Mouse (Mus musculus): ENCODE data around the gene Tmem135. TPM values are rescaled to one million over a fixed set of nuclear protein-coding genes. Genes with fewer than 3 reads are reported as not detected.

The Tmem135 gene
- polyA plus RNA-seq, 1 experiment from 2014 or later = 15.1 TPM

DNA sequence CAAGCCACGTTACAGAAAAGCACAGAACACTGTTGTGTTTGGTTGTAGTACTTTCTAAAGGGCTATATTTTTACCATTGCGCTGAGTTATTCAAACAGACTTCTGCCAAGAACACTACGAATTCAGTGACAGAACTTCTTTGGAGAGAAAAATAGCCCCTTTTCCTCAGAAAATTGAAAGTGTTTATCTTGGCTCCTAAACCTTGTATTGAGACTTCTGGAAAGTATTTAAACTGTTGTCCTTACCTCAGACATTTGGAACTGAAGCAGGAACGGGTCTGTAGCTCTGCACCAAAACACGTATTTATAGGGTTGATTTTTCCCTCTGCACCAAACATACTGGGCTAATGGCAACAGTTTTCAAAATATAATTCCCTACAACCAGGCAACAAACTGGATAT, 210.6 kb downstream of the Tmem135 start:
- no peaks in the 10 kb centered on the region for H3K4me1 ChIP-seq (ENCODE audit: control insufficient read depth, insufficient read depth, low read length)
- H3K9me3 ChIP-seq (ENCODE audit: control insufficient read depth, low read length) = no peaks in the 10 kb centered on the region
- H3K36me3 ChIP-seq (ENCODE audit: control insufficient read depth, insufficient read depth, low read length) = no peaks in the 10 kb centered on the region
- WGBS = 90% methylated on average over 5 of the region's 5 CpGs
- no peaks in the 10 kb centered on the region for H3K27me3 ChIP-seq (ENCODE audit: control insufficient read depth, insufficient read depth, low read length)
- H3K4me3 ChIP-seq (ENCODE audit: low read depth, low read length) = no peak overlapping the region
- no peak for DNase-seq (ENCODE audit: low spot score, missing footprints)
- no peak overlapping the region for H3K4me2 ChIP-seq
- no peak for ATAC-seq (ENCODE audit: low FRiP score)
- H3K27ac ChIP-seq (ENCODE audit: low read depth, low read length) = no peak overlapping the region
- H3K9ac ChIP-seq (ENCODE audit: low read length) = no peak overlapping the region

DNA sequence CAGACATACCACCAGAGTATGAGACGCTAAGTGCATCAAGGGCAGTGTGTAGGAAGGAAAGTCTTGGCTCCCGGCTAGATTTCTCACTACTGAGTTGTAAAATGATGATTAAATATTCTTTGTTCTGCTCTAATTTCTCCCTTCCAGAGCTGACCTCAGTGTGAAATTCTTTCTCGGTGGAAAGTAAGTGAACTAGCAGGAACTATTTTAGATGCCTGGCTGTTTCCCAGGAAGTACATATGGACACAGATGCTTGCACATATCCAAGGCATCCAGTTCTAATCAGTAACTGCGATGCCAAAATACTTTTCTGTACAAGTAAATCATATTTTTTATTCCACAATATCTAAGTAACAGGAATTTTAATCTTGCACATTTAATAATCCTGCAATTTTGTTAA, 220.1 kb downstream of the Tmem135 start:
- WGBS = 89% methylated on average over 4 of the region's 4 CpGs
- Histone ChIP-seq H3K36me3 (ENCODE audit: control insufficient read depth, insufficient read depth, low read length) (no peaks in the 10 kb centered on the region), H3K9me3 (ENCODE audit: control insufficient read depth, low read length) (no peaks in the 10 kb centered on the region), H3K4me1 (ENCODE audit: control insufficient read depth, insufficient read depth, low read length) (no peaks in the 10 kb centered on the region), H3K27me3 (ENCODE audit: control insufficient read depth, insufficient read depth, low read length) (no peaks in the 10 kb centered on the region), H3K9ac (ENCODE audit: low read length) (no peak overlapping the region), H3K27ac (ENCODE audit: low read depth, low read length) (no peak overlapping the region), H3K4me2 (no peak overlapping the region), H3K4me3 (ENCODE audit: low read depth, low read length) (no peak overlapping the region)
- no peak for ATAC-seq (ENCODE audit: low FRiP score)
- no peak for DNase-seq (ENCODE audit: low spot score, missing footprints)

DNA sequence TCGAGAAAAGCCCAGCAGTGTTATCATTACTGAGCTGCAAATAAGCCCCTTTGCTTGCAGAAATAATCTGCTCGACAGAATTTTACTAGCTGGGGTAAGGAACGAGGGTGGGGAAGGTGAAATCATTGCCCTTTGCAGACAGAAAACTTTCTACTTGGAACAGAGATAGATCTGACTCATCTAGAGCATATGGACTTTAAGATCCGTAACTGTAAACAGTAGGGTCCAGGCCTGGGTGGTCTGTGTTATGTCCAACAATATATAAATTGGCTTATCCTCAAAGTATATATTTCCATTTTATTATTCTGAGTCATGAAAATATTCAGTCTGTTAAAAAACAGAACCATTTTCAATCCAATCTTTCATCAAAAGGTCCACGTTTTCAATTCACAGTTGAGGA, 221.1 kb downstream of the Tmem135 start:
- H3K9ac ChIP-seq (ENCODE audit: low read length) = no peak overlapping the region
- H3K27ac ChIP-seq (ENCODE audit: low read depth, low read length) = no peak overlapping the region
- no peaks in the 10 kb centered on the region for H3K4me1 ChIP-seq (ENCODE audit: control insufficient read depth, insufficient read depth, low read length)
- WGBS = 84% methylated on average over 5 of the region's 5 CpGs
- H3K4me2 ChIP-seq = no peak overlapping the region
- ATAC-seq (ENCODE audit: low FRiP score) = no peak
- no peak for DNase-seq (ENCODE audit: low spot score, missing footprints)
- no peaks in the 10 kb centered on the region for H3K9me3 ChIP-seq (ENCODE audit: control insufficient read depth, low read length)
- no peak overlapping the region for H3K4me3 ChIP-seq (ENCODE audit: low read depth, low read length)
- H3K27me3 ChIP-seq (ENCODE audit: control insufficient read depth, insufficient read depth, low read length) = no peaks in the 10 kb centered on the region
- H3K36me3 ChIP-seq (ENCODE audit: control insufficient read depth, insufficient read depth, low read length) = no peaks in the 10 kb centered on the region

DNA sequence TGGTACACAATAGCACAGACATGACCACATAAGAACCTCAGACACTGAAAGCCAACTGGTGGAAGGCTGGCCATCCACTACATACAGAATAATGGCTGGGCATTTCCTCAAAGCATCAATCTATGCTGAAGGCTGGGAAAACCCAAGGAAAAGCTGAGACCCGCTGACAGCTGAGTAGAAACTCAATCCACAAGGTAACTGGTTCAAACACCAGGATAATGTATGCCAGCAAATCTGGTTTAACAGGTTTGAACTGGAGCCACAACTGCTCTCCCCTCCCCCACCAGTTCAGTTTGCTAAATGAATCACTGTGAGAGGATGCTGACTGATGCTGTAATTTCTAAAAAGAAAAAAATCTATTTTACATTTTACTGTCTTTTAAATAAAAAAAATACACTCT, 222.7 kb downstream of the Tmem135 start:
- no peak for ATAC-seq (ENCODE audit: low FRiP score)
- Histone ChIP-seq H3K27me3 (ENCODE audit: control insufficient read depth, insufficient read depth, low read length) (no peaks in the 10 kb centered on the region), H3K9me3 (ENCODE audit: control insufficient read depth, low read length) (no peaks in the 10 kb centered on the region), H3K27ac (ENCODE audit: low read depth, low read length) (no peak overlapping the region), H3K4me1 (ENCODE audit: control insufficient read depth, insufficient read depth, low read length) (no peaks in the 10 kb centered on the region), H3K4me3 (ENCODE audit: low read depth, low read length) (no peak overlapping the region), H3K9ac (ENCODE audit: low read length) (no peak overlapping the region), H3K36me3 (ENCODE audit: control insufficient read depth, insufficient read depth, low read length) (no peaks in the 10 kb centered on the region), H3K4me2 (no peak overlapping the region)
- DNase-seq (ENCODE audit: low spot score, missing footprints) = no peak
- WGBS = 58% methylated on average over 1 of the region's 1 CpGs

DNA sequence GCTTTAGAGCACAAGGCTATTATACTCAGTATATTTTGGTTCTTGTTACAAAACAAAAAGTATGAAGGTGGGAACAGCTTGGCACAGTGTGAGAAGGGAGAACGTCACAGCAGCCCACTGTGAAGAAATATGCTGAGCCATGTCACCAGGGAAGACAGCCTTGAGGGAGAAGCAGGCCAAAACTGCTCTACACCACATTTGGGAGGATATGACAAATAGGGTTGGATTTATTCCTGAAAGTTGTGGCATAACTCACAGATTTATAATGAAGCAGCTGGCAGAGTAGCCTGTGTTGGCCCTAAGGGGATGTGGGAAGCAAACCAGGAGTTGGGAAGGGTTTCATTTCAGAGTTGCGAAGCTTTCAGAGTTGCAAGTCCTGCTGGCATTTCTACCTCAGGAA, 225.4 kb downstream of the Tmem135 start:
- no peaks in the 10 kb centered on the region for H3K36me3 ChIP-seq (ENCODE audit: control insufficient read depth, insufficient read depth, low read length)
- H3K9me3 ChIP-seq (ENCODE audit: control insufficient read depth, low read length) = no peaks in the 10 kb centered on the region
- 80% methylated on average over 2 of the region's 2 CpGs for WGBS
- H3K4me1 ChIP-seq (ENCODE audit: control insufficient read depth, insufficient read depth, low read length) = no peaks in the 10 kb centered on the region
- no peak overlapping the region for H3K9ac ChIP-seq (ENCODE audit: low read length)
- no peaks in the 10 kb centered on the region for H3K27me3 ChIP-seq (ENCODE audit: control insufficient read depth, insufficient read depth, low read length)
- DNase-seq (ENCODE audit: low spot score, missing footprints) (no peak), ATAC-seq (ENCODE audit: low FRiP score) (no peak)
- H3K27ac ChIP-seq (ENCODE audit: low read depth, low read length) = no peak overlapping the region
- no peak overlapping the region for H3K4me3 ChIP-seq (ENCODE audit: low read depth, low read length)
- no peak overlapping the region for H3K4me2 ChIP-seq

DNA sequence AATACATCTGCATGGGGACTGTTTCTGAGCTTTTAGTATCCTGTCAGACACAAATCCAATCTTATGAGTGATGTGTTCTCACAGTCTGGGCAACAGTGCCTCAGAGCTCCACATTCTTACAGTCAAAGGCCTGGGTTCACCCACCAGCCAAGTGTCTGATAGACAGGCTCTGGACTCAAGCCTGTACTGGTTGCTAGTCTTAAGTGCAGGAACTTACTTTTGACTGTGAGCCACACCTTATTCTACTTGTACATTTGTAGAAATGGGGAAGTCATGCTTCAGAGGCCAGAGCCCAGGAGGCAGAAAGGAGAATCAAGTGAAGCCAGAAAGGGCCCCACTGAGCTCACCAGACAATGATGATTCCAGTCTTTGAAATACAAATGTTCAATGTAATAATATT, 226.1 kb downstream of the Tmem135 start:
- H3K9ac ChIP-seq (ENCODE audit: low read length) = no peak overlapping the region
- no peaks in the 10 kb centered on the region for H3K4me1 ChIP-seq (ENCODE audit: control insufficient read depth, insufficient read depth, low read length)
- no peak overlapping the region for H3K4me2 ChIP-seq
- no peaks in the 10 kb centered on the region for H3K36me3 ChIP-seq (ENCODE audit: control insufficient read depth, insufficient read depth, low read length)
- no peak for ATAC-seq (ENCODE audit: low FRiP score)
- H3K4me3 ChIP-seq (ENCODE audit: low read depth, low read length) = no peak overlapping the region
- DNase-seq (ENCODE audit: low spot score, missing footprints) = no peak
- H3K27ac ChIP-seq (ENCODE audit: low read depth, low read length) = no peak overlapping the region
- H3K27me3 ChIP-seq (ENCODE audit: control insufficient read depth, insufficient read depth, low read length) = no peaks in the 10 kb centered on the region
- H3K9me3 ChIP-seq (ENCODE audit: control insufficient read depth, low read length) = no peaks in the 10 kb centered on the region

DNA sequence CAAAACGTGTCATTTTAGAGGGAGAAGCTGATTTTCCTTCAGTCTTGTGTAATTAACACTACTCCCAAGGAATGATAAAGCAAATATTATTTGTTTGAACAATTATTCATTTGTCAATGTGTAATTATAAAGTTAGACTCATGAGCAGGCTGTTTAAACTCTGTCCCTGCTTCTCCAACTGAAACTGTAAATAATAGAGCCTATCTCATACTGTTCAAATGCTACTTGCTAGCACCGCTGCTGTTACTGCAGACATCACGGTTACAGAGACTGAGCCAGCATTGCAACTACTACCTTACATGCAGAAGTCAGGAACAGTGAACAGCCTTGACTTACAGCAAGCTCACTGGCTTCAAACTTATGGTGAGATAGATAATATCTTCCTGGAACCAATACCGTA, 229.6 kb downstream of the Tmem135 start:
- no peak for ATAC-seq (ENCODE audit: low FRiP score)
- Histone ChIP-seq H3K4me1 (ENCODE audit: control insufficient read depth, insufficient read depth, low read length) (no peaks in the 10 kb centered on the region), H3K9me3 (ENCODE audit: control insufficient read depth, low read length) (no peaks in the 10 kb centered on the region), H3K4me3 (ENCODE audit: low read depth, low read length) (no peak overlapping the region), H3K36me3 (ENCODE audit: control insufficient read depth, insufficient read depth, low read length) (no peaks in the 10 kb centered on the region), H3K27ac (ENCODE audit: low read depth, low read length) (no peak overlapping the region), H3K9ac (ENCODE audit: low read length) (no peak overlapping the region), H3K27me3 (ENCODE audit: control insufficient read depth, insufficient read depth, low read length) (no peaks in the 10 kb centered on the region), H3K4me2 (no peak overlapping the region)
- DNase-seq (ENCODE audit: low spot score, missing footprints) = no peak
- WGBS = 92% methylated on average over 4 of the region's 4 CpGs

DNA sequence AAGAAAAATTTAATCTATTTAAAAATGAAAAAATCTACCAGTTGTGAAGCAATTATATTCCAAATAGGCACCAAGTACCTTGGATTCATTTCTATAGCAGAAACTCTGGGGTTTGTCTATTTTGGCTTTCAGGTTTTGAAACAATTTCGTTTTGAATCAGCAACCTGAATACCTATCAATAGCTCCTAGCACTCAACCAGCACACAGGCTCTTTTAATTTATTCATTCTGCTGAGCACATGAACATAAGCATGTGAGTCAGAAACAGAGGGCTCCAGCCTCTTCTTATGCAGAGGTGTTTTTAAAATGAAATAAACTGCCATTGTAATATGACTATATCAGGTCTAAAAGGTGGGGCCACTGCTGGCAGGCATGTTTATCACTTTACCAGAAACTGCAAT, 231.0 kb downstream of the Tmem135 start:
- no peak overlapping the region for H3K27ac ChIP-seq (ENCODE audit: low read depth, low read length)
- no peak overlapping the region for H3K4me2 ChIP-seq
- H3K4me3 ChIP-seq (ENCODE audit: low read depth, low read length) = no peak overlapping the region
- no peaks in the 10 kb centered on the region for H3K4me1 ChIP-seq (ENCODE audit: control insufficient read depth, insufficient read depth, low read length)
- no peaks in the 10 kb centered on the region for H3K9me3 ChIP-seq (ENCODE audit: control insufficient read depth, low read length)
- ATAC-seq (ENCODE audit: low FRiP score) (no peak), DNase-seq (ENCODE audit: low spot score, missing footprints) (no peak)
- no peaks in the 10 kb centered on the region for H3K27me3 ChIP-seq (ENCODE audit: control insufficient read depth, insufficient read depth, low read length)
- 67% methylated on average over 1 of the region's 1 CpGs for WGBS
- no peaks in the 10 kb centered on the region for H3K36me3 ChIP-seq (ENCODE audit: control insufficient read depth, insufficient read depth, low read length)
- H3K9ac ChIP-seq (ENCODE audit: low read length) = no peak overlapping the region

DNA sequence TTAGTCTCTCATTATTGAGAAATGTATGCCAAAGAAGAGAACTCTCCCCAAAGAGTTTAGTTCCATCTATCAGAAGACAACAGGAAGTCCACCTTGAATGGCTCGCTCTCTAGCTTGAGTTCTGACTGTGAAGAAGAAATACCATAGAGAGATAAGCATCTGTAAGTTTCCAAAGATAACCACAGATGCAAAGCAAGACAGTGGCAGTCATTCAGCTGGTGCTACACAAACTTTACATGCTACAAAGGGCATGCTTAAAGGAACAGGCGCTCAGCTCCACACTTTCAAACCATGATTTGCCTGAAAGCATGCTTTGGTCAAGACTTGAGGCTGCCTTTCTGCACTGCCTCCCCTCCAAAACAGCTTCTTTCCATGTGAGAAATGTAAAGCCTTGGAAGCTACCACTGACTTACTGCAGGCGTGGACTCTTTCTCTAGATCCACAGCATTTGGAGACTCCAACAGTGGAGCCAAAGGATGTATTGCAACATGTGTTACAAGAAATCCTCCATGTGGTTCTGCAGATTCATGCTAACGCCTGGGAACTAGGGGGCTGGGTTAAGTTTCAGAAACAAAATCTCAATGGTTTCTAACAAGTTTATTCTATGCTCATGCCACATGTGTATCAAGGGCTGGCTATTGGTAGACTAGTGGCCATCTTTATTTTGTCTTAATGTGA, 232.1 kb downstream of the Tmem135 start:
- H3K27ac ChIP-seq (ENCODE audit: low read depth, low read length) = no peak overlapping the region
- 89% methylated on average over 4 of the region's 4 CpGs for WGBS
- no peaks in the 10 kb centered on the region for H3K36me3 ChIP-seq (ENCODE audit: control insufficient read depth, insufficient read depth, low read length)
- ATAC-seq (ENCODE audit: low FRiP score) (no peak), DNase-seq (ENCODE audit: low spot score, missing footprints) (no peak)
- H3K4me2 ChIP-seq = no peak overlapping the region
- H3K4me3 ChIP-seq (ENCODE audit: low read depth, low read length) = no peak overlapping the region
- no peaks in the 10 kb centered on the region for H3K27me3 ChIP-seq (ENCODE audit: control insufficient read depth, insufficient read depth, low read length)
- no peaks in the 10 kb centered on the region for H3K4me1 ChIP-seq (ENCODE audit: control insufficient read depth, insufficient read depth, low read length)
- no peak overlapping the region for H3K9ac ChIP-seq (ENCODE audit: low read length)
- no peaks in the 10 kb centered on the region for H3K9me3 ChIP-seq (ENCODE audit: control insufficient read depth, low read length)
